Mouse (Mus musculus): ENCODE measurements at regions not wholly inside any gene's neighbourhood (a gene's known extent, or its start where the extent isn't known, plus 50 kb on each side); places are given as distances from the start of the nearest gene placed in this dataset.

DNA sequence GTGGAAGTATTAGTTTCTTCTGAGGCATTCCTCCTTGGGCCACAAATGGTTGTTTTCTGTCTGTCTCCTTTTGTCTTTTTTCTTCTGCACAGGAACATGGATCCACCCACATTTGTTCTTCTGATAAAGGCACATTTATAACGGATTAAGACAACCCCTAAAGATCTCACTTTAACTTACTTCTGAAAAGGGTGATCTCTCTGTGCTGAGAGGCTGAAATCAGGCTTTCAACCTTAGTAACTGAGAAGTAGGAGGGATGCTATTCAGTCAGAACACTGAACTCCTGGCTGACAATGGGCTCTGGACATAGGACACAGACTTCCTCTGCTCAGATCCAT is 315.0 kb upstream of the Trib2 start:
- TF ChIP-seq CTCF (IDR thresholded peaks at IDR 0.05; ENCODE audit: borderline replicate concordance, insufficient read depth, low read length): no peak
- TF ChIP-seq POLR2A (IDR thresholded peaks at IDR 0.05; ENCODE audit: low read depth, low read length): no peak
